Mouse (Mus musculus): Measurements from ENCODE around the gene Cd9. TPM values are rescaled to one million over a fixed set of nuclear protein-coding genes. Genes with fewer than 3 reads are reported as not detected.

The Cd9 gene
- total RNA-seq, 2 experiments from 2014 or later = 19.1 to 30.7 TPM

DNA sequence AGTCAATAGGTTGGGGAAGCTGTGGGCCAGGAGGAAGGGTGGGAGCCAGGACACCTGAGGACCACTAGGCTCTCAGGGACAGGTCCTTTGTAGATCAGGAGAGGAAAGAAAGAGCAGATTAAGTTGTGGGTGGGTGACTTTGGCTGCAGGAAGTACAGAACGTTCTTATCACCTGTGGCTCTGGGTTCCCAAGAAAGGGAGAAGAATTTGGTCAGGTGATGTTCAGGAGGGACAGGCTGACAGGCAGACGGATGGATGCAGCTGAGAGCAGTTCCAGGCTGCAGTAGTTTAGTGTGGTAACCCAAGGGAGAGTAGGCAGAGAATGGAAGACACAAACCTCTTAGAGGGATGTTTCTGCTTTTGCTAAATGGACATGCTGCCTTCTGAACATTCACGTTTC, 71.5 kb downstream of the Cd9 start:
- no peak for DNase-seq
- Histone ChIP-seq H3K4me3 (no peak overlapping the region), H3K27ac (peak overlapping the region; percentile 43; the same call in 1 of the 2 replicates)
- no peak for TF ChIP-seq CTCF (IDR thresholded peaks at IDR 0.05)
- intact Hi-C loops (cut with DNase I) = no loop called here

DNA sequence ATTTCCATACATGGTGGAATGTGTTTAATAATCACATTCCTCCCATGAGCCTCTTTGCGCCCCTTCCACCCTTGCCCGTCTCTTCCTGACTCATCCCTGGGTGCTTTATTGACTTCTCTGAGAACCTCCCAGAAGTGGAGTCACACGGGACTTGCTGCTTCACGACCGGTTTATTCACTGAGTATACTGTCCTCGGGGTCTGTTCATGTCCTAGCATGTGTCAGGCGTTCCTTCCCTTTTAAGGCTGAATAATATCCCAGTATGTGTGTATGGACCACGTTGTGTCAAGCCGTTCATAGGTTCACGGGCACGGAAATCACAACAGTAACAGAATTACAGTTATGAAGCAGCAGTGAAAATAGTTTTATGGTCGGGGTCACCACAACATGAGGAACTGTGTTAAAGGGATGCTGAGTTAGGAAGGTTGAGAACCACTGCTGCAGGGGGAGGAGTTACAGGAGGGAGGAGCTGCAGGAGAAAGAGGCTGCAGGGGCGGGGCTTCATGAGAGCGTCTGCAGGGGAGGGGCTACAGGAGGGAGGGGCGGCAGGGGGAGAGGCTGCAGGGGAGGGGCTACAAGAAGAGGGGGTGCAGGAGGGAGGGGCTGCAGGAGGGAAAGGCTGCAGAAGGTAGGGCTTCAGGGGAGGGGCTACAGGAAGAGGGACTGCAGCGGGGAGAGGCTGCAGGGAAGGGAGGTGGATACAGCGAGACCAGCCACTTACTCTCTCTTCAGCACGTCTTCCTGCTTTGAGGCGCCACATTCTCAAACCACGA, 72.4 kb downstream of the Cd9 start:
- intact Hi-C loops (cut with DNase I) = no loop called here
- Histone ChIP-seq H3K4me3 (peak overlapping the region; percentile 55), H3K27ac (peak overlapping the region; percentile 28; the same call in 1 of the 2 replicates)
- TF ChIP-seq CTCF (IDR thresholded peaks at IDR 0.05) = no peak
- DNase-seq = peak; percentile 75

DNA sequence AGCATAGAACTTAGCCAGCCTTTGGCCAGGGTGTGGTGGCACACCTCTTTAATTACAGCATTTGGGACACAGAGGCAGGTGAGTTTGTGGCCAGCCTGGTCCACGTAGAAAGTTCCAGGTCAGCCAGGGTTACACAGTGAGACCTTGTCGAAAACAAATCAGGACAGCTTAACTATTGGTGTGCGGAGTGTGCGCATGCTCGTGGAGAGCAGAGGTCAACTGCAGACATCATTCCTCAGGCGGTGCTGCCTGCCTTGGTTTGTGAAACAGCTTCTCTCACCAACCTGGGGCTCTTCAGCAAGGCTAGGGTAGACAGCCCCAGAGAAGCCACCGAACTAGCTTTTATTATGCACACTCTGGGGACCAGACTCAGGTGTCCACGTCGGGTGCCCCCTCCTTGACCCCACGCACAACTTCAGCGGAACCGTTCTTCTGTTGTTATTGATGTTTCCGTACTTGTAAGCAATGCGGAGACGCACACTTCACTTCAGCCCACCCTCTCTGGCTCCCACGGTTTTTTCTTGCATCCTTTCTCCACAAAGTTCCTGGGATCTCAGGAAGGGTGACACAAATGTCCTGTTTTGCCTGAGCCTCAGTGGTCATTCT, 74.0 kb downstream of the Cd9 start:
- TF ChIP-seq CTCF (IDR thresholded peaks at IDR 0.05) = no peak
- no peak for DNase-seq
- no peak overlapping the region for H3K4me3 ChIP-seq
- no peak overlapping the region for H3K27ac ChIP-seq
- intact Hi-C loops (cut with DNase I) = no loop called here

DNA sequence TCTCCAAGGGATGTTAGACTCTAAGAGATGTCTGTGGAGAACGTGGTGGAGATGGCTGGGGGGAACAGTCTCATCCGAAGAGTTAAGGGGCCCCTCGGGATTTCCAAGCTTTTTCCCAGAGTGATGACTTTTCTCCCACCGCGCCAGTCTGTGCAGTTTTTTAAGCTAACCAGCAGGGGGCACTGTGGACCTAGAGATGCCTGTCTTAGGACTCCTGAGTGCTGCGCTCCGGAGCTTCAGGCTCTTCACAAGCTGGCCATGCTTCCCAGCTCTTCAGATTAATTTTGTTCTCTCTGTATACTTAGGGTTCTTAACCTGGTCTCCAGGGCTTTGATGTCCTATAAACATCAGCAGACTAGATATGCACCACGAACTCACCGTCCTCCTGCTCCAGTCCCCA, 75.8 kb downstream of the Cd9 start:
- intact Hi-C loops (cut with DNase I) = loop anchor here (2.0 kb wide), 1 partner anchor 182 kb away; no protein-coding TSS in a partner anchor
- Histone ChIP-seq H3K4me3 (no peak overlapping the region), H3K27ac (no peak overlapping the region)
- DNase-seq = peak; percentile 81
- TF ChIP-seq CTCF (IDR thresholded peaks at IDR 0.05) = peak; percentile 95

DNA sequence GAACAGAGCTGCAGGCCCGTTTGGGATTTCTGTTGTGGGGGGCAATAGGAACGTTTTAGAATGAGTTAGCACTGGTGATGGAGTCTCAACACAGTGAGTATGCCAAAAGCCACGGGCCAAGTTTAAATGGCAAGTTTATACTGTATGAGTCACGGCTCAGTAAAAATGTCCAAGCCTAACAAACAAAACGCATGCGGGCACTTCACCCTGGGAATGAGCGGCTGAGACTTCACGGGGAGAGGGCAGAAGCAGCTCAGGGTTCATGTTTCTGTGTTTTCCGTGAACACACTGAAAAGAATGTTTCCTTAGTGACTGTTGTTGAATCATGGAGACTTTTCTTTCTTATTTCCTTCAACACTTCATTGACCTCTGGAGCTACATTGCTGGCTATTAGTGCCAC, 81.3 kb downstream of the Cd9 start:
- no peak overlapping the region for H3K4me3 ChIP-seq
- intact Hi-C loops (cut with DNase I) = no loop called here
- H3K27ac ChIP-seq = no peak overlapping the region
- no peak for TF ChIP-seq CTCF (IDR thresholded peaks at IDR 0.05)
- DNase-seq = no peak

DNA sequence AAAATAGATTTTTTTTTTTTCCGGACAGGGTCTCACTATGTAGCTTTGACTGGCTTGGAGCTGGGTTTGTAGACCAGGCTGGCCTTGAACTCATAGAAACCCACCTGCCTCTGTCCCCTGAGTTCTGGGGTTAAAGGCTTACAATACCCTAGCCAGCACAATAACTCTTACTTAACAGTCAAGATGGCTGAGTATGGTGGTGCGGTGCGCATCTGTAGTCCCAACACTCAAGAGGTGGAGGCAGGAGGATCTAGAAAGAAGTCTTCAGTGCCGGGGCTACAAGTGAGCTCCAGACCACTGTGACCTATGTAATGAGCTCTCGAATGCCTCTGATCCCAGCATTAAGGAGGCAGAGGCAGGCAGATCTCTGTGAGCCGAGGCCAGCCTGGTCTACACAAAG, 82.9 kb downstream of the Cd9 start:
- intact Hi-C loops (cut with DNase I) = no loop called here
- DNase-seq = no peak
- Histone ChIP-seq H3K27ac (no peak overlapping the region), H3K4me3 (no peak overlapping the region)
- TF ChIP-seq CTCF (IDR thresholded peaks at IDR 0.05) = no peak

DNA sequence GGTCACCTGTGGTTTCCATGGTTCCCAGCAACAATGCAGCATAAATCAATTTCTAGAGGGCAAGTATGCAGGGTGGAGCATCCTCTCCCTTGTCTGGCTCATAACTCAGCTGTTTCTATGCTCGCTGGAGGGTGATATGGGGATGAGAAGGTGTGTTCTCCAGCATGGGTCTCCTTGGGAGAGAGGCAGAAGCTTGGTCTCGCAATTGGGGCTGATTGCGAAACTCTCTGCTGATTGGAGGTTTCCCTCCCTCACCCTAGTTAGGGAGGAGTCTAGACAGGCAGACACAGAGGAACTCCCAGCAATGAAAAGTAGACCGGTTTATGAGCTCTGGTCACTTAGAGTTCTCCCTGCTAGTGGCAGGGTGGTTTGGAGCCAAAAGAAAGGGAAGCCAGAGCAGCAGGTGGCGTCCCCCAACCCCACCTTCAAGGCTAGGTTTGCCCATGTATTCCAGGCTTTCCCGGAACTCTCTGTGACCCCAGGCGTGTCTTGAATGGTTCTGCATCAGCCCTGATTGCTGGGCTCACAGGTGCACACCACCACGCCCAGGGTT, 83.5 kb downstream of the Cd9 start:
- no peak for DNase-seq
- no peak overlapping the region; the same call in 1 of the 2 replicates for H3K27ac ChIP-seq
- no peak for TF ChIP-seq CTCF (IDR thresholded peaks at IDR 0.05)
- H3K4me3 ChIP-seq = peak overlapping the region; percentile 20
- intact Hi-C loops (cut with DNase I) = no loop called here

DNA sequence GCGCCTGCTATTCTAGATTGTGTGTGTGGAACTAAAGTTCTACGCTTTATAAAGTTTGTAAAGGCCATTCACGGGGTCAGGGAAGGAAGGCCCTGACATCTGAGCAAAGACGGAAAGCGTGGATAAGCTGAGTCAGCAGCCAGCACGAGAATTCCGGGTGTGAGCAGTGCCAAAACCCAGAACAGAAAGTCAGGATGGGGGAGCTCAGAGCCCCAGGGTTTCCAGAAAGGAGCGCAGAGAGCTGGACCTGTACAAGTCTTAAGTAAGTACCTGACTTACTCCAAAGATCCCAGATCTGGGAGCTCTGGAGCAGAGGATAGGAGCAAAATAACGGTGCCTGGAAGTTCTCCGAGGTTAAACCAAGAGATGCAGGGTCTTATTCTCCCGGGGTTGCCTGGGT, 84.0 kb downstream of the Cd9 start:
- intact Hi-C loops (cut with DNase I) = no loop called here
- peak overlapping the region; percentile 20 for H3K4me3 ChIP-seq
- peak overlapping the region; percentile 24; the same call in 1 of the 2 replicates for H3K27ac ChIP-seq
- DNase-seq = no peak
- TF ChIP-seq CTCF (IDR thresholded peaks at IDR 0.05) = no peak

Other genes starting within 250 kb of the Cd9 start
- not detected for gene Tuba3a, start 208.7 kb downstream of the Cd9 start, total RNA-seq (2021)
- 10 to 100 TPM; 20.3 to 21.2 TPM for gene Ltbr, start 180.9 kb downstream of the Cd9 start, total RNA-seq (2021)
- under 1 TPM; 0.10 to 0.14 TPM for gene Scnn1a, start 174.1 kb downstream of the Cd9 start, total RNA-seq (2021)
- gene Tnfrsf1a, start 145.4 kb downstream of the Cd9 start, total RNA-seq (2021) = 10 to 100 TPM; 25.8 to 26.2 TPM
- gene Plekhg6, start 114.0 kb downstream of the Cd9 start, total RNA-seq (2021) = not detected
- 10 to 100 TPM; 12.5 to 15.3 TPM for gene Vwf, start 52.0 kb upstream of the Cd9 start, total RNA-seq (2021)
- gene Ano2, start 195.6 kb upstream of the Cd9 start, total RNA-seq (2021) = not detected

Measured in gastrocnemius, adult 2 months (tissue).